Mouse (Mus musculus): ENCODE measurements at regions not wholly inside any gene's neighbourhood (a gene's known extent, or its start where the extent isn't known, plus 50 kb on each side); places are given as distances from the start of the nearest gene placed in this dataset.
"Not testable (repeated sequence)": the region's sequence is repeated elsewhere in the genome, so short reads cannot be mapped to it uniquely, and the experiment has no call there.

- no peak for DNase-seq
Measured at GRCm38 (mm10) chr8:113489436-113490107, 145.8 kb upstream of the Mon1b start.

GRCm38 (mm10) chr8:113490891-113491290 lies 144.5 kb upstream of the Mon1b start:
- DNase-seq = no peak

- DNase-seq = no peak
Measured at GRCm38 (mm10) chr8:113496896-113497295, 138.5 kb upstream of the Mon1b start.

GRCm38 (mm10) chr8:113502671-113503070 lies 132.7 kb upstream of the Mon1b start:
- DNase-seq = no peak

- DNase-seq = no peak
Measured at GRCm38 (mm10) chr8:113512856-113513255, 122.5 kb upstream of the Mon1b start.

- DNase-seq = peak; percentile 2 to 5
Measured at GRCm38 (mm10) chr8:113513886-113514730, 121.3 kb upstream of the Mon1b start.

- not testable (repeated sequence) for DNase-seq
Measured at GRCm38 (mm10) chr8:113514731-113515375, 120.5 kb upstream of the Mon1b start.

GRCm38 (mm10) chr8:113516176-113516575 lies 119.2 kb upstream of the Mon1b start:
- no peak for DNase-seq

- DNase-seq = no peak
Measured at GRCm38 (mm10) chr8:113517912-113518311, 117.5 kb upstream of the Mon1b start.

GRCm38 (mm10) chr8:113523561-113523960 lies 111.8 kb upstream of the Mon1b start:
- no peak for DNase-seq

- DNase-seq = no peak
Measured at GRCm38 (mm10) chr8:113531116-113531665, 104.2 kb upstream of the Mon1b start.

- no peak for DNase-seq
Measured at GRCm38 (mm10) chr8:113532881-113533280, 102.5 kb upstream of the Mon1b start.

- no peak for DNase-seq
Measured at GRCm38 (mm10) chr8:113541437-113541836, 94.0 kb upstream of the Mon1b start.

GRCm38 (mm10) chr8:113542082-113542481 lies 93.3 kb upstream of the Mon1b start:
- no peak for DNase-seq

GRCm38 (mm10) chr8:113542713-113543112 lies 92.7 kb upstream of the Mon1b start:
- no peak for DNase-seq

GRCm38 (mm10) chr8:113549200-113549599 lies 86.2 kb upstream of the Mon1b start:
- no peak for DNase-seq

- DNase-seq = no peak
Measured at GRCm38 (mm10) chr8:113551454-113552273, 83.7 kb upstream of the Mon1b start.

GRCm38 (mm10) chr8:113552826-113553225 lies 82.6 kb upstream of the Mon1b start:
- no peak for DNase-seq

- DNase-seq = no peak
Measured at GRCm38 (mm10) chr8:113554700-113555455, 80.5 kb upstream of the Mon1b start.

GRCm38 (mm10) chr8:113556994-113557393 lies 78.4 kb upstream of the Mon1b start:
- DNase-seq = no peak

GRCm38 (mm10) chr8:113581098-113581497 lies 54.3 kb upstream of the Mon1b start:
- no peak for DNase-seq

- DNase-seq = no peak
Measured at GRCm38 (mm10) chr8:113581704-113582103, 53.7 kb upstream of the Mon1b start.
